Mouse (Mus musculus): ENCODE data around the gene Gas2. TPM values are rescaled to one million over a fixed set of nuclear protein-coding genes. Genes with fewer than 3 reads are reported as not detected.

The Gas2 gene
- polyA plus RNA-seq, 1 experiment = 2.0 TPM

DNA sequence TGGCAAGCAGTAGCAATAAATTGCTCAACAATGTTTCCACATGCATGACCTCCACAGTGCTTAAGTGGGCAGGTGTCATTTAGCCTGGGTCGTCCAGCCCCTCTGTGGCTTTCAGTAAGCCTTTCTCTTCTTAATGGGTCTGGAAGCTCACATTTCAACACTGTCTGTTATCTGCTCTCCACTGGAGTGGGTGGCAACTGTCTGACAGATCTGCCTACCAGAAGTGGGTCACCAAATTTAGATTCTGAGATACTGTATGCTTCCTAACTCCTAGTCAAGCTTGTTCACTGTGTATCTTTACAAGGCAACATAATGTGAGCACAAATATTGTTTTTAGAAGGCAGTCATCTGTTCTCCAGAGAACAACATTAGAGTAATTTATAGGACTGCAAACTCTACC is 120.5 kb downstream of the Gas2 start:
- Histone ChIP-seq H3K27me3 (replicated peaks) (no peaks in the 10 kb centered on the region), H3K4me1 (peaks cover 9% of the 10 kb centered on the region), H3K36me3 (replicated peaks; ENCODE audit: low read length) (no peaks in the 10 kb centered on the region), H3K9me3 (no peaks in the 10 kb centered on the region), H3K4me3 (replicated peaks) (no peak overlapping the region)
- no peak for TF ChIP-seq GATA1 (IDR thresholded peaks at IDR 0.05; ENCODE audit: borderline replicate concordance, low read length)
- TF ChIP-seq FLI1 (IDR thresholded peaks at IDR 0.05; ENCODE audit: low read length) = no peak

DNA sequence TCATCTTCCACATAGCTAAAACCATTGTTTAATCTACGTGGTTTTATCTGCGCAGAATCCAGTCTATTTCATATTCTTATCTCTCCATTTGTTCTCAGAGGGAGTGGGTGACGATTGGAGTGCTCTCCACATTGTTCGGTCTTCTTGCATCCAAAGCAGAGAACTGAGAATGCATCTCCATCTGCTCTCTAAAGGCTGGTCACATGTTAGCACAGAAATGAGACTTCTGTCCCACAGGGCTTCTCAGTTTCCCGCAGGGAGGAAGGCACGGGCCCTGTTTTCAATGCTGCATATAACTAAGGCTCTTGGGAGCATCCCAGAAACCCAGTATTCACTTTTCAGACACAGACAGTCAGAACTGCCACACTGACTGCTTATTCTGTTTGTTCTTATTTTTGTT is 123.9 kb downstream of the Gas2 start:
- H3K36me3 ChIP-seq (replicated peaks; ENCODE audit: low read length) = no peaks in the 10 kb centered on the region
- H3K27me3 ChIP-seq (replicated peaks) = no peaks in the 10 kb centered on the region
- H3K9me3 ChIP-seq = no peaks in the 10 kb centered on the region; the same call in 1 of the 2 replicates
- TF ChIP-seq FLI1 (IDR thresholded peaks at IDR 0.05; ENCODE audit: low read length) = no peak
- no peak for TF ChIP-seq GATA1 (IDR thresholded peaks at IDR 0.05; ENCODE audit: borderline replicate concordance, low read length)
- no peak overlapping the region for H3K4me3 ChIP-seq (replicated peaks)
- peaks cover 13% of the 10 kb centered on the region for H3K4me1 ChIP-seq

DNA sequence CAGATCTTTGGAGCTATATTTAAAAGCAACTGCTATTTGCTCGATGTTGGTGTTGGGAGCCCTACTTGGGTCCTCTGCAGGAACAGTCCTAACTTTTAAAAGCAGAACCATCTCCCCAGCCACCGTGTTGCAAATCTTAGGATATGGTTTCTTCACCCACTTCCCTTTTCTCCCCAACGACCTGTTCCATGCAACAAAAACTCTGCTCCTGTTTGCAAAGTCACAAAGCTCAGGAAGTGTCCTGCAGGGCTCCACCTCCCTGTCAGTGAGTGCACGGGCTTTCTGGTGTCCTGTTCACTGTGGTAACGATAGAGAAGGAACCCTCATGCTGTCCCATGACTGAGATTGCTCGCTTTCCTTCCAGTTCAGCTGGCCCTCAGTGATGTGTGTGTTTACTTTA is 125.1 kb downstream of the Gas2 start:
- Histone ChIP-seq H3K36me3 (replicated peaks; ENCODE audit: low read length) (no peaks in the 10 kb centered on the region), H3K27me3 (replicated peaks) (no peaks in the 10 kb centered on the region), H3K4me1 (peaks cover 13% of the 10 kb centered on the region), H3K4me3 (replicated peaks) (peak overlapping the region; percentile 53), H3K9me3 (no peaks in the 10 kb centered on the region; the same call in 1 of the 2 replicates)
- no peak for TF ChIP-seq FLI1 (IDR thresholded peaks at IDR 0.05; ENCODE audit: low read length)
- no peak for TF ChIP-seq GATA1 (IDR thresholded peaks at IDR 0.05; ENCODE audit: borderline replicate concordance, low read length)

DNA sequence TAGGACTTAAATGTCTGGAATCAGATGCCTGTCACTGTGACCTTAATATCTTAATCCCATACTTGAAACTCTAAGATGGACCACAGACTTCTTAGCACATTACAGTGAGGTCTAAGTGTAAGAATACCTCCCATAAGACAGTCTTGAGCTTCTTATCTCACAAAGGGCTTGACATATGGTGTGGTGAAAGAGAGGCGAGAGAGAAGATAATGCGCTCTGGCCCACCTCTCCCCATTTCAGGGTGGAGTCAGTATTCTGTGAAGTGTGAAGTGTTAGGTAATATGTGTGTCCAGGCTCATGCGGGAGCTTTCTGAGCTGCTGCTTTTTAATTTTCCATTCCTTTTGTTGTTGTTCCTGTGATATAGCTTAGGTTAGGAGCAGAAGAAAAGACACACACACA is 129.2 kb downstream of the Gas2 start:
- Histone ChIP-seq H3K9me3 (no peaks in the 10 kb centered on the region; the same call in 1 of the 2 replicates), H3K27me3 (replicated peaks) (no peaks in the 10 kb centered on the region), H3K4me3 (replicated peaks) (no peak overlapping the region), H3K4me1 (peaks cover 10% of the 10 kb centered on the region), H3K36me3 (replicated peaks; ENCODE audit: low read length) (no peaks in the 10 kb centered on the region)
- TF ChIP-seq FLI1 (IDR thresholded peaks at IDR 0.05; ENCODE audit: low read length) = no peak
- no peak for TF ChIP-seq GATA1 (IDR thresholded peaks at IDR 0.05; ENCODE audit: borderline replicate concordance, low read length)

DNA sequence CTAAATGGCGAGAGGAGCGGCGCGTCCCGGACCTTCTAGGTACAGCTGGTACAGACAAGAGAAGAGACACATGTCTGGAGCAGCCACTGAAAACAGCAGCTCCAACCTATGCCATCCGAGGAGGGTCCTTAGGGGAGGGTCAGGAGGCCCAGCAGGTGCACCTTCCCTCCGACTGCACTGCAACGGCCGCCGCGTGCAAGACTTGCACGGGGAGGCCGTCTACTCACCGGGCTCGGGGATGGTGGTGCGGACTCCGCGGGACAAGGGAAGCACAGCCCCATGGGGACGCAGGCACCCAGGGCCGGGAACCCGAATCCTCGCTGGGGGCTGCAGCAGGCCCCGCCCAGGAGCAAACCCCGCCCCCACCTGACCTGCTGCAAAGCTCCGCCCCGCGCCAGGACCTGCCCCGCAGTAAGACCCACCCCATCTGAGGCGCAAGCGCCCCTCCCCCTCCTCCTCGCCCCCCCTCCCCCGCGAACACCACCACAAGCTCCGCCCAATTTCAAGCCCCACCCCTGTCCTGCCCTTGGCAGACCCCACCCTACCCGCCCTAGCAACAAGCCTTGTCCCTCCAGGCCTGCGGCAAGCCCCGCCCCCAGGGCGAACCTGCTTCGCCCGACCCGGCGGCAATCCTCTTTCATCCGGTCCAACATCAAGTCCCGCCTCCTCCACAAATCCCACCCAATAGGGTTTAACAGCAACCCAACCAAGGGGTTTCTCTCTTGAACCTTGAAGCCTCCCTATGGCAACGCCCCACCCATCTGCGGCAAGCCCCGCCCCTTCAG is 143.9 kb downstream of the Gas2 start, which contains the start of gene Svip:
Gene Svip (minus strand): TSS at position 508 of the 785 bp plus-strand sequence.
- Histone ChIP-seq H3K36me3 (replicated peaks; ENCODE audit: low read length) (peaks cover 4% of the 10 kb centered on the region), H3K9me3 (no peaks in the 10 kb centered on the region), H3K27me3 (replicated peaks) (no peaks in the 10 kb centered on the region), H3K4me3 (replicated peaks) (peak within 1 kb of the TSS; percentile 95), H3K4me1 (peaks cover 26% of the 10 kb centered on the region)
- TF ChIP-seq GATA1 (IDR thresholded peaks at IDR 0.05; ENCODE audit: borderline replicate concordance, low read length) (no peak), FLI1 (IDR thresholded peaks at IDR 0.05; ENCODE audit: low read length) (no peak)

DNA sequence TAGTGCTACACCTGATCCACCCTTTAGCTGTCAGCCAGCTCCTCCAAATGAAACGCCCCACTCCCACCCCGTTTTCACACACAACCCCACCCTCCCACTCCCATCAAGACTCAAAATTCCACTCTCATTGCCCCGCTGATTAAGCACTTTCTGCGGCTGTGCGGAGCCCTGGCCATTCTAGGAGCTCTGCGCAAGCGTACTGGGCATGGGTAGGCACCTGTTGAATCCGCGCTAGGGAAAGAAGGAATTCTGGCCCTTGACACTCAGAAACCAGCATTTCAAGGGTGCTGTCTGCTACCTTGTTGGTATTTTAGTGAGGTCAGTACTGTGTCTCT is 144.4 kb downstream of the Gas2 start:
- Histone ChIP-seq H3K27me3 (replicated peaks) (no peaks in the 10 kb centered on the region), H3K4me3 (replicated peaks) (peak overlapping the region; percentile 95), H3K9me3 (no peaks in the 10 kb centered on the region), H3K36me3 (replicated peaks; ENCODE audit: low read length) (peaks cover 4% of the 10 kb centered on the region), H3K4me1 (peaks cover 26% of the 10 kb centered on the region)
- TF ChIP-seq GATA1 (IDR thresholded peaks at IDR 0.05; ENCODE audit: borderline replicate concordance, low read length) = no peak
- no peak for TF ChIP-seq FLI1 (IDR thresholded peaks at IDR 0.05; ENCODE audit: low read length)

DNA sequence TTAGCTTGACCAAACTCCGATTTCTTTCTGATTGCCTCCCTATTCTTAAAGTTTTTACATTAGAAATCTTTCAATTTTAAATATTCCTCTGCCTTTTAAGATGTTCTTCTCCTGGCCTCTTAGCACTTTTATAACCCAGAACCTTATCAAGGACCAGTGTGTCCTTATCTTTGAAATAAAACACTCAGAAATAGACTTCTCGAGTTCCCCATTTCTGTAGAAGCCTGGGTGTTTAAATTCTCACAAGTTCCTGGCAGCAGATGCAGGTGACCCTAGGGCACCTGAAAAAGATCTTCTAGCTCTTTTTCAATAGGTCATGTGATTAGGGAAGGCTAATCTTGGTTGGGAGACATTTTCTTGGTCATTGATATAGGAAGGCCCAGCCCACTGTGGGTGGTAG is 145.3 kb downstream of the Gas2 start:
- no peak for TF ChIP-seq FLI1 (IDR thresholded peaks at IDR 0.05; ENCODE audit: low read length)
- TF ChIP-seq GATA1 (IDR thresholded peaks at IDR 0.05; ENCODE audit: borderline replicate concordance, low read length) = no peak
- H3K36me3 ChIP-seq (replicated peaks; ENCODE audit: low read length) = peaks cover 4% of the 10 kb centered on the region
- peaks cover 26% of the 10 kb centered on the region for H3K4me1 ChIP-seq
- H3K27me3 ChIP-seq (replicated peaks) = no peaks in the 10 kb centered on the region
- H3K9me3 ChIP-seq = no peaks in the 10 kb centered on the region
- no peak overlapping the region for H3K4me3 ChIP-seq (replicated peaks)

DNA sequence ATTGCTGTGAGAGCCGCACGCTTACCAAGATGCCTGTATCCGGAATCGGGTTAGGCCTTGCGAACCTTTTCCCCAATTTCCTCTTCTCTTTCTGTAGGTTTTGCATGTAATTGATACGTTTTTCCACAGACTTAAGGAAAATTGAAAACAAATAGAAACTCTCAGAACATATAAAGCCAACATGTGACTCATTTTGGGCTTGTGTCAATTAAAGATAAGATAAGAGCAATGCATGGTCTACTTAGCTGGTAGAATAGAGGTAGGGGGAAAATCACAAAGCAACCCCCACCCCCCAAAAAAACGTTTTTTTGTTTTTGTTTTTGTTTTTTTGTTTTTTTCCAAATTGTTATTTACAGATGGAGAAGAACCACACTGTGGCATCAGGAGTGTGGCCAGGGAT is 151.6 kb downstream of the Gas2 start:
- TF ChIP-seq FLI1 (IDR thresholded peaks at IDR 0.05; ENCODE audit: low read length) = no peak
- no peak for TF ChIP-seq GATA1 (IDR thresholded peaks at IDR 0.05; ENCODE audit: borderline replicate concordance, low read length)
- 0 out of 2 replicates have a peak, but pooled peaks cover 3% of the 10 kb centered on the region for H3K9me3 ChIP-seq
- H3K36me3 ChIP-seq (replicated peaks; ENCODE audit: low read length) = no peaks in the 10 kb centered on the region
- H3K4me1 ChIP-seq = no peaks in the 10 kb centered on the region
- no peak overlapping the region for H3K4me3 ChIP-seq (replicated peaks)
- no peaks in the 10 kb centered on the region for H3K27me3 ChIP-seq (replicated peaks)

DNA sequence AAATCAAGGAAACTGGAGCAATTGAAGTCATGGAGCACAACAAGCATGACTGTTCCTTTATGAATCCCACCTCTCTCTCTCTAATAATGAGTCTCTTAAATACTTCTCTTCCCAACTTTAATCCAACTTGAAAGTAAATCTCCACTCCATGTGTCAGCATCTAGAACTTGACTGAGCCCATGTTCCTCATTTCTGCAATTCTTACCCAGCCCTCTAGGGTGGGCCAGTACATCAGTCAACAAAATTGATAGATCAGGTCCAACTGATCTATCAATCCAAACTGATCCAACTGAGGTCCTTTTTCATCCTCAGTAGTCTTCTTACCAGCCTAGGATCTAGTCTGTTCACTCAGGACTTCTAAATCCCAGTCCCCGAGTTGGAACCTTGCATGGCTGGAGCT is 153.4 kb downstream of the Gas2 start:
- TF ChIP-seq FLI1 (IDR thresholded peaks at IDR 0.05; ENCODE audit: low read length) = no peak
- TF ChIP-seq GATA1 (IDR thresholded peaks at IDR 0.05; ENCODE audit: borderline replicate concordance, low read length) = no peak
- Histone ChIP-seq H3K4me1 (no peaks in the 10 kb centered on the region), H3K9me3 (0 out of 2 replicates have a peak, but pooled peaks cover 3% of the 10 kb centered on the region), H3K4me3 (replicated peaks) (no peak overlapping the region), H3K27me3 (replicated peaks) (no peaks in the 10 kb centered on the region), H3K36me3 (replicated peaks; ENCODE audit: low read length) (no peaks in the 10 kb centered on the region)

DNA sequence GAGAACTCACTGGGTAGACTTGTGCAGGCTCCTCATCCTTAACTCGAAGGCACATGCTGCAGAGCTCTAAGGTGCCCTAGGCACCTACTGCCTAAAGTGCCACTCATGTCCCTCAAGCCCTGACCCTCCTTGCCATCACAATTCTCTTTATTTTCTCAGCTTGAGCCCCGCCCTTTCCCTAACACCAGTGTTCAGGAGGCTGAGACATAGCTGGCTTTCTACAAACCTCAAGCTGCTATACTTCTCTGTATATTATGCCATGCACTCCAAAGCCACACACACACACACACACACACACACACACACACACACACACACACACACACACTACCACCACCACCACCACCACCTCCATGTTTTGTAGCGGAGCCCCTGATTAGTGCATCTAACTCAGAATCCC is 153.8 kb downstream of the Gas2 start, which contains the start of gene 1700015G11Rik:
Gene 1700015G11Rik (minus strand): TSS at position 101 of the 400 bp plus-strand sequence.
- TF ChIP-seq GATA1 (IDR thresholded peaks at IDR 0.05; ENCODE audit: borderline replicate concordance, low read length) = no peak
- TF ChIP-seq FLI1 (IDR thresholded peaks at IDR 0.05; ENCODE audit: low read length) = no peak
- Histone ChIP-seq H3K36me3 (replicated peaks; ENCODE audit: low read length) (no peaks in the 10 kb centered on the region), H3K27me3 (replicated peaks) (no peaks in the 10 kb centered on the region), H3K9me3 (0 out of 2 replicates have a peak, but pooled peaks cover 3% of the 10 kb centered on the region), H3K4me3 (replicated peaks) (no peak within 1 kb of the TSS), H3K4me1 (no peaks in the 10 kb centered on the region)
